Mouse (Mus musculus) midbrain, postnatal 0 days (tissue): Measurements from ENCODE around the gene Tmem8b. TPM values are rescaled to one million over a fixed set of nuclear protein-coding genes. Genes with fewer than 3 reads are reported as not detected.

Experiments
- ATAC-seq: fragments of 200-750 bp; cut with Nextera tagmentation; 2 replicates; pipeline ENCODE4 v1.8.0; 2017; ENCODE audit warnings: moderate number of reproducible peaks, mild to moderate bottlenecking, moderate TSS enrichment, moderate library complexity; ENCODE audit not compliant: low FRiP score
- DNase-seq: peaks from one replicate; pipeline ENCODE4 v3.0.0-alpha.2; 2015; ENCODE audit warnings: low spot score
- H3K27ac ChIP-seq: fragments of 300-500 bp; sonication (generic); 2 replicates; pipeline ENCODE4 v1.5.1; 2014; ENCODE audit warnings: low read depth, mild to moderate bottlenecking, low read length, mixed read lengths
- H3K27me3 ChIP-seq: fragments of 300-500 bp; sonication (generic); 2 replicates; pipeline ENCODE4 v1.6.1; 2014; ENCODE audit warnings: low read length, control low read depth, mixed read lengths; ENCODE audit not compliant: insufficient read depth
- H3K36me3 ChIP-seq: fragments of 300-500 bp; sonication (generic); 2 replicates; pipeline ENCODE4 v1.6.1; 2014; ENCODE audit warnings: low read length, control low read depth, mixed read lengths; ENCODE audit not compliant: insufficient read depth
- H3K4me1 ChIP-seq: fragments of 300-500 bp; sonication (generic); 2 replicates; pipeline ENCODE4 v1.6.1; 2014; ENCODE audit warnings: mild to moderate bottlenecking, control low read depth, antibody characterized with exemption, low read length, mixed read lengths; ENCODE audit not compliant: insufficient read depth
- H3K4me2 ChIP-seq: fragments of 300-500 bp; sonication (generic); 2 replicates; pipeline ENCODE4 v1.6.1; 2014; ENCODE audit warnings: low read depth, mild to moderate bottlenecking, low read length, mixed read lengths; ENCODE audit not compliant: poor library complexity, severe bottlenecking
- H3K4me3 ChIP-seq: fragments of 300-500 bp; sonication (generic); 2 replicates; pipeline ENCODE4 v1.5.1; 2014; ENCODE audit warnings: low read depth, mild to moderate bottlenecking, low read length, moderate library complexity
- H3K9ac ChIP-seq: fragments of 300-500 bp; sonication (generic); replicated peaks from 2 replicates; pipeline ENCODE4 v1.6.1; 2014; ENCODE audit warnings: mild to moderate bottlenecking, low read length, moderate library complexity, mixed read lengths; ENCODE audit not compliant: poor library complexity, severe bottlenecking
- H3K9me3 ChIP-seq: fragments of 300-500 bp; sonication (generic); 2 replicates; pipeline ENCODE4 v1.6.1; 2016; ENCODE audit warnings: low read length, control low read depth
- CTCF ChIP-seq: IDR thresholded peaks from 2 replicates; pipeline ENCODE4 v1.5.1; 2016; ENCODE audit warnings: antibody characterized with exemption, mild to moderate bottlenecking
- WGBS: fragments of 180-500 bp; shearing (Covaris S2); extraction: QIAGEN DNeasy Blood & Tissue Kit; methylation state at CpG from one replicate; pipeline ENCODE4 v1.1.7; 2014; 5-methylcytosine and 5-hydroxymethylcytosine counted together
- microRNA-seq: library from miRNA; unstranded; fragments of <30 nt; microRNA quantifications from one replicate; pipeline ENCODE4, GENCODE M21; 2016; ENCODE audit warnings: borderline number of aligned reads
- polyA plus RNA-seq: library from polyadenylated mRNA; unstranded; fragments of >200 nt; fragmentation: Nextera tagmentation; extraction: Ambion mirVana; gene quantifications from 2 replicates; pipeline ENCODE4 v1.2.1, GENCODE M21; 2015
- total RNA-seq: library from RNA; depleted of rRNA; stranded (reverse); fragments of >200 nt; gene quantifications from 2 replicates; pipeline ENCODE4 v1.2.3, GENCODE M21; 2014; rRNA removed

The Tmem8b gene
- total and polyA plus RNA-seq, 2 experiments from 2014 or later, result 13.7 to 30.0 TPM

- ATAC-seq (no peak), DNase-seq (no peak)
- Histone ChIP-seq H3K4me3 (no peak overlapping the region), H3K27ac (no peak overlapping the region), H3K4me1 (no peaks in the 10 kb centered on the region), H3K9me3 (no peaks in the 10 kb centered on the region), H3K9ac (no peak overlapping the region), H3K4me2 (no peak overlapping the region), H3K36me3 (no peaks in the 10 kb centered on the region), H3K27me3 (no peaks in the 10 kb centered on the region)
- WGBS, result 19% methylated on average over 1 of the region's 1 CpGs
- TF ChIP-seq CTCF, result no peak
Observed at GRCm38 (mm10) chr4:43732171-43732570, 63.4 kb downstream of the Tmem8b start.

DNA sequence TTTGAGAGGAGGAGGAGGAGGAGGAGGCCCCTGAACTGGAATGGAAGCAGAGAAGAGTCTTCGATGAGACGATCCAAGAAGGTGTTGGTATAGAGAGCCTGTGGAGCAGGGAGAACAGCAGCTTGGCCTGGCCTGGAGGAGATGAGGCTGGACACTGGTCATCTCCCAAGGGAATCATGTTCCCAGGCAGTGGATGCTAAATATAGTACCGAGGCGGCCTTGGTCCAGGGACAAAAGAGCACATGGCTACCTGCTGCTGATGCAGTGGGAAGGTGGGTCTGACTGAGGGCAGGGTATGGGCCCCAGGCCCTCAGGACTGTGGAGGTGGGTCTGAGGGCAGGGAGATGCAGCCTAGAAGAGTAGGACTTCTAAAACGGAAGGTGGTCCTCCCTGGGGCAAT is 64.4 kb downstream of the Tmem8b start:
- no peak for DNase-seq
- Histone ChIP-seq H3K4me1 (no peaks in the 10 kb centered on the region), H3K9ac (no peak overlapping the region), H3K36me3 (no peaks in the 10 kb centered on the region), H3K27ac (no peak overlapping the region), H3K27me3 (no peaks in the 10 kb centered on the region), H3K4me2 (no peak overlapping the region), H3K4me3 (no peak overlapping the region), H3K9me3 (no peaks in the 10 kb centered on the region)
- no peak for ATAC-seq
- 85% methylated on average over 5 of the region's 5 CpGs for WGBS
- no peak for TF ChIP-seq CTCF

DNA sequence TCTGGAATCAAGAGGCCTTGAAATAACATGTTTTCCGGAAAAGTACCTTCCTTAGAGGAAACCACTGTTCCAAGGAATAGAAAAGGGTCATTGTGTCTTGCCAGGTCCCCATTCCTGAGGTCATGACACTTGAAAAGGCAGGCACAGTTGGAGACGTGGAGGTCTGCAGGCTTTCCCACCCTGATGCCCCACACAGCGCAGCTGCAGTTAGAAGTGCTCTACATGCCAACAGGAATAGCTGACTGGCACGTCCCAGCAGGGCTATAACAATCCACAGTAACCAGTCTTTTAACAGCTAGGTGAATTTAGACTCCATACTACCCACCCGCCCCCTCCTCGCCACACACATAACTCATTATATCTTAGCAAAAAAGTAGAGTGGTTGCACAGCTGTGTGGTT is 68.4 kb downstream of the Tmem8b start:
- H3K4me1 ChIP-seq, result no peaks in the 10 kb centered on the region
- no peak for TF ChIP-seq CTCF
- DNase-seq (no peak), ATAC-seq (no peak)
- no peaks in the 10 kb centered on the region for H3K36me3 ChIP-seq
- 71% methylated on average over 6 of the region's 6 CpGs for WGBS
- no peak overlapping the region for H3K4me3 ChIP-seq
- H3K27ac ChIP-seq, result no peak overlapping the region
- H3K4me2 ChIP-seq, result no peak overlapping the region
- H3K9me3 ChIP-seq, result no peaks in the 10 kb centered on the region
- H3K9ac ChIP-seq, result no peak overlapping the region
- H3K27me3 ChIP-seq, result no peaks in the 10 kb centered on the region

GRCm38 (mm10) chr4:43738989-43739674 is 70.4 kb downstream of the Tmem8b start:
- no peaks in the 10 kb centered on the region for H3K9me3 ChIP-seq
- ATAC-seq (no peak), DNase-seq (no peak)
- no peak overlapping the region for H3K4me2 ChIP-seq
- WGBS, result 67% methylated on average over 8 of the region's 8 CpGs
- no peak overlapping the region for H3K27ac ChIP-seq
- no peaks in the 10 kb centered on the region for H3K36me3 ChIP-seq
- no peak overlapping the region for H3K4me3 ChIP-seq
- TF ChIP-seq CTCF, result no peak
- no peaks in the 10 kb centered on the region for H3K27me3 ChIP-seq
- H3K9ac ChIP-seq, result no peak overlapping the region
- no peaks in the 10 kb centered on the region for H3K4me1 ChIP-seq

GRCm38 (mm10) chr4:43741526-43741925 is 72.8 kb downstream of the Tmem8b start:
- ATAC-seq, result no peak
- TF ChIP-seq CTCF, result no peak

More at GRCm38 (mm10) chr4:43741526-43741925, 72.8 kb downstream of the Tmem8b start:
- Histone ChIP-seq H3K4me1 (no peaks in the 10 kb centered on the region), H3K27me3 (no peaks in the 10 kb centered on the region), H3K36me3 (no peaks in the 10 kb centered on the region), H3K4me3 (no peak overlapping the region), H3K27ac (no peak overlapping the region), H3K4me2 (no peak overlapping the region), H3K9ac (no peak overlapping the region), H3K9me3 (no peaks in the 10 kb centered on the region)
- DNase-seq, result no peak
- WGBS, result 72% methylated on average over 5 of the region's 5 CpGs

Small RNA genes within 50 kb of the gene (microRNA-seq; reads per million reads assigned to microRNA genes)
- gene Gm25262, result not detected

Other genes starting within 250 kb of the Tmem8b start
- gene Fam166b, start 239.8 kb upstream of the Tmem8b start, total RNA-seq, result 1.7 and 2.8 TPM in 2 replicates
- gene Fam166b, start 239.8 kb upstream of the Tmem8b start, polyA plus RNA-seq, result 1.6 and 2.2 TPM in 2 replicates
- 141 and 184 TPM in 2 replicates for gene Tesk1, start 227.0 kb upstream of the Tmem8b start, total RNA-seq
- 17.2 and 18.9 TPM in 2 replicates for gene Tesk1, start 227.0 kb upstream of the Tmem8b start, polyA plus RNA-seq
- gene Cd72, start 214.3 kb upstream of the Tmem8b start, total RNA-seq, result not detected in 2 replicates
- 5.2 and 5.4 TPM in 2 replicates for gene Cd72, start 214.3 kb upstream of the Tmem8b start, polyA plus RNA-seq
- not detected in 2 replicates for gene Sit1, start 185.2 kb upstream of the Tmem8b start, total RNA-seq
- gene Sit1, start 185.2 kb upstream of the Tmem8b start, polyA plus RNA-seq, result not detected in 2 replicates
- gene Ccdc107, start 176.1 kb upstream of the Tmem8b start, total RNA-seq, result 74.0 and 77.4 TPM in 2 replicates
- gene Ccdc107, start 176.1 kb upstream of the Tmem8b start, polyA plus RNA-seq, result 107 and 120 TPM in 2 replicates
- gene Arhgef39, start 169.3 kb upstream of the Tmem8b start, total RNA-seq, result 1.3 and 16.1 TPM in 2 replicates
- gene Arhgef39, start 169.3 kb upstream of the Tmem8b start, polyA plus RNA-seq, result 2.3 and 2.8 TPM in 2 replicates
- gene Car9, start 162.0 kb upstream of the Tmem8b start, total RNA-seq, result 0.05 and 0.52 TPM in 2 replicates
- 0.69 and 1.1 TPM in 2 replicates for gene Car9, start 162.0 kb upstream of the Tmem8b start, polyA plus RNA-seq
- gene Tpm2, start 145.2 kb upstream of the Tmem8b start, total RNA-seq, result 1.5 and 3.1 TPM in 2 replicates
- 6.2 and 6.6 TPM in 2 replicates for gene Tpm2, start 145.2 kb upstream of the Tmem8b start, polyA plus RNA-seq
- 45.4 and 50.4 TPM in 2 replicates for gene Creb3, start 106.6 kb upstream of the Tmem8b start, total RNA-seq
- gene Creb3, start 106.6 kb upstream of the Tmem8b start, polyA plus RNA-seq, result 85.2 and 91.2 TPM in 2 replicates
- 41.3 and 44.4 TPM in 2 replicates for gene Tln1, start 106.3 kb upstream of the Tmem8b start, total RNA-seq
- 72.4 and 75.7 TPM in 2 replicates for gene Tln1, start 106.3 kb upstream of the Tmem8b start, polyA plus RNA-seq
- 20.6 and 22.6 TPM in 2 replicates for gene Rgp1, start 90.3 kb upstream of the Tmem8b start, total RNA-seq
- 12.3 and 12.4 TPM in 2 replicates for gene Rgp1, start 90.3 kb upstream of the Tmem8b start, polyA plus RNA-seq
- 29.3 and 56.4 TPM in 2 replicates for gene Gba2, start 90.1 kb upstream of the Tmem8b start, total RNA-seq
- 47.5 and 50.6 TPM in 2 replicates for gene Gba2, start 90.1 kb upstream of the Tmem8b start, polyA plus RNA-seq
- not detected in 2 replicates for gene Msmp, start 84.5 kb upstream of the Tmem8b start, total RNA-seq
- gene Msmp, start 84.5 kb upstream of the Tmem8b start, polyA plus RNA-seq, result 1.4 and 2.5 TPM in 2 replicates
- gene Npr2, start 37.0 kb upstream of the Tmem8b start, total RNA-seq, result 28.2 and 30.5 TPM in 2 replicates
- 8.1 and 8.6 TPM in 2 replicates for gene Npr2, start 37.0 kb upstream of the Tmem8b start, polyA plus RNA-seq
- gene Spag8, start 15.4 kb upstream of the Tmem8b start, total RNA-seq, result 9.3 and 10.2 TPM in 2 replicates
- gene Spag8, start 15.4 kb upstream of the Tmem8b start, polyA plus RNA-seq, result 7.3 and 8.5 TPM in 2 replicates
- 51.6 and 60.7 TPM in 2 replicates for gene Hint2, start 12.5 kb upstream of the Tmem8b start, total RNA-seq
- 80.1 and 83.1 TPM in 2 replicates for gene Hint2, start 12.5 kb upstream of the Tmem8b start, polyA plus RNA-seq
- 0.09 TPM in 1 of 2 replicates, not detected in the other for gene Fam221b, start 174 bp downstream of the Tmem8b start, total RNA-seq
- 1.4 and 1.5 TPM in 2 replicates for gene Fam221b, start 174 bp downstream of the Tmem8b start, polyA plus RNA-seq
- gene Olfr70, start 31.8 kb downstream of the Tmem8b start, total RNA-seq, result 0.09 TPM in 1 of 2 replicates, not detected in the other
- gene Olfr70, start 31.8 kb downstream of the Tmem8b start, polyA plus RNA-seq, result not detected in 2 replicates
- not detected in 2 replicates for gene Olfr71, start 41.3 kb downstream of the Tmem8b start, total RNA-seq
- not detected in 2 replicates for gene Olfr71, start 41.3 kb downstream of the Tmem8b start, polyA plus RNA-seq
- 1.1 TPM in 2 replicates for gene Hrct1, start 58.2 kb downstream of the Tmem8b start, total RNA-seq
- 0.72 and 1.1 TPM in 2 replicates for gene Hrct1, start 58.2 kb downstream of the Tmem8b start, polyA plus RNA-seq
- not detected in 2 replicates for gene Spaar, start 61.1 kb downstream of the Tmem8b start, total RNA-seq
- 0.07 and 0.28 TPM in 2 replicates for gene Spaar, start 61.1 kb downstream of the Tmem8b start, polyA plus RNA-seq
- gene Olfr159, start 102.0 kb downstream of the Tmem8b start, total RNA-seq, result not detected in 2 replicates
- not detected in 2 replicates for gene Olfr159, start 102.0 kb downstream of the Tmem8b start, polyA plus RNA-seq
- gene Olfr156, start 154.9 kb downstream of the Tmem8b start, total RNA-seq, result not detected in 2 replicates
- not detected in 2 replicates for gene Olfr156, start 154.9 kb downstream of the Tmem8b start, polyA plus RNA-seq
- not detected in 2 replicates for gene Olfr157, start 171.2 kb downstream of the Tmem8b start, total RNA-seq
- gene Olfr157, start 171.2 kb downstream of the Tmem8b start, polyA plus RNA-seq, result not detected in 2 replicates
- gene Olfr155, start 182.6 kb downstream of the Tmem8b start, total RNA-seq, result not detected in 2 replicates
- not detected in 2 replicates for gene Olfr155, start 182.6 kb downstream of the Tmem8b start, polyA plus RNA-seq
- 6.0 and 7.0 TPM in 2 replicates for gene Reck, start 206.6 kb downstream of the Tmem8b start, total RNA-seq
- gene Reck, start 206.6 kb downstream of the Tmem8b start, polyA plus RNA-seq, result 3.8 and 3.9 TPM in 2 replicates